Mouse (Mus musculus) CH12.LX (cell line): ENCODE results near the gene Uvrag. TPM values are rescaled to one million over a fixed set of nuclear protein-coding genes. Genes with fewer than 3 reads are reported as not detected.

ENCODE experiments used
- DNase-seq: peaks from one replicate; pipeline ENCODE4 v3.0.0-alpha.2; 2013; ENCODE audit errors: extremely low read depth
- H3K27ac ChIP-seq: 2 replicates; pipeline ENCODE4 v1.5.1; 2012; ENCODE audit warnings: low read depth, mild to moderate bottlenecking, control low read depth, moderate library complexity; ENCODE audit not compliant: insufficient read depth
- H3K27me3 ChIP-seq: replicated peaks from 2 replicates; pipeline ENCODE3; 2012; ENCODE audit warnings: inconsistent platforms
- H3K36me3 ChIP-seq, 2 experiments: replicated peaks in 1 of 2; 2 replicates each; pipeline versions ENCODE3 to v1.6.1; 2012; ENCODE audit warnings: inconsistent platforms in 1 of 2, low read length in 1 of 2, mild to moderate bottlenecking in 1 of 2, mixed read lengths in 1 of 2, moderate library complexity in 1 of 2; ENCODE audit not compliant: control insufficient read depth in 1 of 2, insufficient read depth in 1 of 2
- H3K4me1 ChIP-seq, 2 experiments: 2 replicates each; pipeline ENCODE4 v1.6.1; 2012; ENCODE audit warnings: inconsistent platforms in 1 of 2, moderate library complexity in 1 of 2; ENCODE audit not compliant: insufficient read depth in 2 of 2, control insufficient read depth in 1 of 2
- H3K4me2 ChIP-seq: 2 replicates; pipeline ENCODE4 v1.6.1; 2012; ENCODE audit warnings: low read depth, mild to moderate bottlenecking, control low read depth; ENCODE audit not compliant: poor library complexity, insufficient read depth, severe bottlenecking
- H3K4me3 ChIP-seq, 3 experiments: fragments of 150-350 bp in 1 of 3; sonication (generic) in 1 of 3; replicated peaks in 1 of 3; 2 replicates each; pipeline versions ENCODE3 to v1.5.1; 2011 to 2012; ENCODE audit warnings: low read depth in 2 of 3, low read length in 2 of 3, mild to moderate bottlenecking in 2 of 3, moderate library complexity in 2 of 3, control low read depth in 1 of 3, improper control_type of control experiment in 1 of 3, inconsistent platforms in 1 of 3, mixed read lengths in 1 of 3; ENCODE audit not compliant: poor library complexity in 1 of 3
- H3K79me2 ChIP-seq: replicated peaks from 2 replicates; pipeline ENCODE4 v1.6.1; 2012; ENCODE audit warnings: mild to moderate bottlenecking, moderate library complexity; ENCODE audit not compliant: control insufficient read depth, poor library complexity, insufficient read depth, severe bottlenecking; ENCODE audit errors: extremely low read depth
- H3K9ac ChIP-seq: 2 replicates; pipeline ENCODE4 v1.6.1; 2012; ENCODE audit warnings: low read depth, mild to moderate bottlenecking, control low read depth, moderate library complexity; ENCODE audit not compliant: insufficient read depth
- H3K9me3 ChIP-seq: replicated peaks from 2 replicates; pipeline ENCODE3; 2012; ENCODE audit warnings: low read length, inconsistent platforms, mixed read lengths
- CHD2 ChIP-seq: IDR thresholded peaks from 2 replicates; pipeline ENCODE4 v1.6.1; 2011; ENCODE audit warnings: low read length, improper control_type of control experiment
- CTCF ChIP-seq, 2 experiments: IDR thresholded peaks in 1 of 2; conservative IDR thresholded peaks in 1 of 2; 2 replicates each; pipeline ENCODE4 v1.5.1; 2011 to 2012; ENCODE audit warnings: low read depth in 2 of 2, low read length in 2 of 2, improper control_type of control experiment in 1 of 2, inconsistent platforms in 1 of 2, mild to moderate bottlenecking in 1 of 2, moderate library complexity in 1 of 2
- ETS1 ChIP-seq: conservative IDR thresholded peaks from 2 replicates; pipeline ENCODE4 v1.6.1; 2012; ENCODE audit warnings: low read depth, mild to moderate bottlenecking, inconsistent platforms, low read length, improper control_type of control experiment, moderate library complexity
- GABPA ChIP-seq: IDR thresholded peaks from 2 replicates; pipeline ENCODE4 v1.6.1; 2012; ENCODE audit warnings: low read depth, low read length, improper control_type of control experiment, inconsistent platforms; ENCODE audit not compliant: insufficient replicate concordance
- NELFE ChIP-seq: IDR thresholded peaks from 2 replicates; pipeline ENCODE4 v1.6.1; 2011; ENCODE audit warnings: low read depth, low read length, improper control_type of control experiment
- NRF1 ChIP-seq: IDR thresholded peaks from 2 replicates; pipeline ENCODE4 v1.6.1; 2014; ENCODE audit warnings: low read depth, mild to moderate bottlenecking, inconsistent platforms, low read length, improper control_type of control experiment, moderate library complexity
- POLR2A ChIP-seq: IDR thresholded peaks from 2 replicates; pipeline ENCODE4 v1.6.1; 2011; ENCODE audit warnings: low read depth, mild to moderate bottlenecking, improper control_type of control experiment, low read length
- RAD21 ChIP-seq: IDR thresholded peaks from 2 replicates; pipeline ENCODE4 v1.6.1; 2011; ENCODE audit warnings: low read depth, mild to moderate bottlenecking, low read length, improper control_type of control experiment, moderate library complexity
- SIN3A ChIP-seq: IDR thresholded peaks from 2 replicates; pipeline ENCODE4 v1.6.1; 2012; ENCODE audit warnings: low read length, improper control_type of control experiment, inconsistent platforms
- SMC3 ChIP-seq: IDR thresholded peaks from 2 replicates; pipeline ENCODE4 v1.6.1; 2011; ENCODE audit warnings: low read depth, low read length, improper control_type of control experiment
- UBTF ChIP-seq: IDR thresholded peaks from 2 replicates; pipeline ENCODE4 v1.6.1; 2012; ENCODE audit warnings: low read depth, mild to moderate bottlenecking, inconsistent platforms, low read length, improper control_type of control experiment, moderate library complexity
- ZC3H11A ChIP-seq: IDR thresholded peaks from 2 replicates; pipeline ENCODE4 v1.6.1; 2012; ENCODE audit warnings: low read depth, mild to moderate bottlenecking, inconsistent platforms, low read length, improper control_type of control experiment
- dilution Hi-C: fragments of 300-500 bp; cut with MboI; formaldehyde crosslinking; loops from 2 replicates; pipeline ENCODE4 v1.14.3; 2020; ENCODE audit warnings: low sequenced_read_pairs; ENCODE audit not compliant: extremely low pct_unique_long_range_greater_than_20kb, extremely low pct_ligation_motif_present
- in situ Hi-C: fragments of 300-500 bp; cut with MboI; formaldehyde crosslinking; loops from 3 replicates; pipeline ENCODE4 v1.14.3; 2019; ENCODE audit warnings: low sequenced_read_pairs, low pct_ligation_motif_present, low pct_unique_long_range_greater_than_20kb, mixed read lengths
- polyA plus RNA-seq: library from polyadenylated mRNA; unstranded; fragments of >175 nt; gene quantifications from 2 replicates; pipeline ENCODE4 v1.2.1, GENCODE M21; 2012; ENCODE audit warnings: low read depth; ENCODE audit not compliant: insufficient read length
- total RNA-seq, 2 experiments: library from RNA; depleted of rRNA; stranded (reverse); fragments of 300-350 nt in 1 of 2; fragments of >200 nt in 1 of 2; gene quantifications; 2 replicates each; pipeline ENCODE4 v1.2.3; 2012 to 2014

Uvrag gene
- total and polyA plus RNA-seq, 3 experiments = 20.6 to 47.4 (median 37.5) TPM

DNA sequence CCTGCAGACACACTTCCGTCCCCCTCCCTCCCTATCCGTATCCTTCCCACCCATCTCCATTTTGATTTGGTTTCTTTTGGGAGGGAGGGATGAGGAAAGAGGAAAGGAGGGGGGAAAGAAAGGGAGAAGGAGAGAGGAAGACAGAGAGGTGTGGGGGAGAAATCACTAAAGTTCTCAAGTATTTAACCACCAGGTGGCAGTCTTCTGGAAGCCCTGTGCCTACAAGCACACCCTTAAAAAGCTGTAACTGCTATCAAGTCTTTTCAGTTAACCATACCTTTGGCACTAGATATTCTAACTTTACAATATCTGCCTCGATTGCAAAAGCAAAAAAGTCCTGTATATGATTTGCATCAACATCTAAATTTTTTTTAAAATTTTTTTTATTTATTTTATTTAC lies 33.4 kb downstream of the Uvrag start:
- Histone ChIP-seq H3K27me3 (no peaks in the 10 kb centered on the region), H3K4me3 (no peak overlapping the region), H3K9me3 (no peaks in the 10 kb centered on the region), H3K4me2 (no peak overlapping the region), H3K4me1 (peaks cover 0 to 39% of the 10 kb centered on the region in 2 experiments; a peak in 2 of 4 replicates), H3K36me3 (peaks cover 3 to 62% of the 10 kb centered on the region in 2 experiments), H3K79me2 (0 out of 2 replicates have a peak, but pooled peaks cover 2% of the 10 kb centered on the region), H3K9ac (no peak overlapping the region), H3K27ac (no peak overlapping the region)
- DNase-seq = peak; percentile 54
- TF ChIP-seq RAD21 = peak; percentile 77
- TF ChIP-seq SMC3 = peak; percentile 94
- TF ChIP-seq NELFE = 0 out of 2 replicates have a peak, but pooled peaks have one; percentile 19
- TF ChIP-seq ZC3H11A = peak; percentile 46
- TF ChIP-seq SIN3A = no peak
- peak; percentile 40 to 96; a peak in 3 of 4 replicates for TF ChIP-seq CTCF (conservative IDR thresholded peaks at IDR 0.05 in 1 of 2, IDR thresholded peaks at IDR 0.05 in 1 of 2; ENCODE audit: low read depth in 2 of 2, low read length in 2 of 2)
- in situ Hi-C loops = loop anchor here (5.0 kb wide), 1 partner anchor 40 kb away; no protein-coding TSS in a partner anchor
- dilution Hi-C loops = no loop called here

DNA sequence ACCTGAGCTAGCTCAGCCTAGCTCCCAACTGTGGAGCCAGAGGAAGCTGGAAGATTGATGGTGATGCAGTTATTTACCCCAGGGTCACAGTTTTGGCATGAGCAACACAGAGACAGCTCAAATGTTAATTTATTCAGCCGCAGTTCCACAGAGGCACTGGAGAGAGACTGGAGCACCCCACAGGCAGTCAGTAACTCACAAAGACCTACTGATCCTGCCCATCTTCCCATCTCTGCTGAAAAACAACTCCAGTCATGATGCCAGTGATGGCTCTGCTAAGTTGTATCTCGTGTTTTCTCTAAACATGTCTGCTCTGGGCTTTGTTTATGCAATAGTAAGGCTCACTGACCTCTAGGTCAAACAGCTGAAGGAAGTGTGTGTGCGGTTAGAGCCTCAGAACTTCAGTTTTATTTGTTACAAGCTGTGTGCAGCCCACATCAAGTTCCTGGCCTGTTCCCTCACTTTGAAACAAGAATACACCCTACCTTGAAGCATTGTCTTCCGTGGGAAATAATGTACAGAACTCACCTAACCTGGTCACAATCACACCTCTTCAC lies 34.1 kb downstream of the Uvrag start:
- Histone ChIP-seq H3K4me3 (no peak overlapping the region), H3K27ac (no peak overlapping the region), H3K79me2 (0 out of 2 replicates have a peak, but pooled peaks cover 2% of the 10 kb centered on the region), H3K4me2 (no peak overlapping the region), H3K27me3 (no peaks in the 10 kb centered on the region), H3K9ac (no peak overlapping the region), H3K4me1 (peaks cover 6 to 41% of the 10 kb centered on the region in 2 experiments; a peak in 3 of 4 replicates), H3K9me3 (no peaks in the 10 kb centered on the region), H3K36me3 (peaks cover 3 to 57% of the 10 kb centered on the region in 2 experiments)
- dilution Hi-C loops (no loop called here), in situ Hi-C loops (loop anchor here (5.0 kb wide), 1 partner anchor 41 kb away; no protein-coding TSS in a partner anchor)
- DNase-seq = no peak
- TF ChIP-seq CHD2 = no peak
- no peak for TF ChIP-seq NRF1
- no peak for TF ChIP-seq UBTF
- no peak for TF ChIP-seq GABPA
- no peak for TF ChIP-seq POLR2A

DNA sequence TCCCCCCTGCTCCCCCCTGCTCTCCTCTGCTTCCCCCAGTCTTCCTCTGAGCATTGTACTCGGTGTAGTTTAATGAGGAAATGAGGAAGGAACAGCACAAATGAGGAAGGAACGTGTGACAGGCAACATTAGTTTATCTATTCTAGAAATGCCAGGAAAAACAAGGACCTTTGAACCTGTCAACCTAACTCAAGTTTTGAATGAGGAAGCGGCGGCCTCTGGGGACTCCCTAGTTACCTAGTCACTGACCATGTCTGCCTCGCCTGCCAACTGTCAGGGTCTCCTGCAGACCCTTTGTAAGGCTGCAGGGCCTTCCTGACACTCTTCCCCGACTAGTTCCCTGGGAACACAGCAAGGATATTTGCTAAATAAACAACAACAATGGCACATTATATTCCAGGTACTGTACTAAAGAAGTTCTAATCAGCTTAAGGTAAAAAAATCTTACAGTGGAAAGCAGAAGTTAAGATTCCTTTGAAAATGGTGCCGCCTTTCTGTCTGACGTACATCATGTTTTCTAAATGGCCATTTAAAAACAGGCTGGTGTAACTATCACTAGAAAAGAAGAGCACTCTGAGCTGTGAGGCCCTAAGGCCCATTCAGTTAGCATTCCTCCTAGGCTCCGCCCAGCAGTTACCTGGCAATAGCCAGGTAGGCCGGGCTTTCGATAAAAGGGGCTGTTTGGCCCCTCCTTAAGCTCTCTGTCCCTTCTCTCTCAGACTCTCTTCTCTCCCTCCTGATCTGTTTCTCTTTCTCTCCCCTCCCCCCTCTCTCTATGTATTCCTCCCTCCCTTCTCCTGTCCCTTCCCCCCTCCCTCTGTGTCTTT lies 39.0 kb downstream of the Uvrag start:
- Histone ChIP-seq H3K4me1 (peaks cover 6 to 27% of the 10 kb centered on the region in 2 experiments; a peak in 3 of 4 replicates), H3K9ac (no peak overlapping the region), H3K9me3 (no peaks in the 10 kb centered on the region), H3K79me2 (no peaks in the 10 kb centered on the region), H3K4me3 (no peak overlapping the region), H3K27me3 (no peaks in the 10 kb centered on the region), H3K4me2 (no peak overlapping the region), H3K36me3 (peaks cover 11 to 74% of the 10 kb centered on the region in 2 experiments), H3K27ac (no peak overlapping the region)
- in situ Hi-C loops (no loop called here), dilution Hi-C loops (no loop called here)
- DNase-seq = no peak
- TF ChIP-seq ETS1 = no peak
